ENCODE assay signal across 8 mouse cellular contexts in genomic region chr2:35131991-35132661, GRCm38 (mm10). TPM values are rescaled to one million over a fixed set of nuclear protein-coding genes. Genes with fewer than 3 reads are reported as not detected.
DNase-seq lines count a peak whose midpoint lies in the region; ATAC-seq and TF ChIP-seq lines count a peak whose summit lies in the region.

No protein-coding gene starts in this region.

- peak overlapping the region; percentile 42; the same call in 1 of the 2 replicates for H3K9ac ChIP-seq in forebrain, embryonic 16.5 days (replicated peaks; ENCODE audit: low read depth, low read length)
- peak overlapping the region; percentile 40 for H3K9ac ChIP-seq in lung, embryonic 15.5 days

- H3K9me3 ChIP-seq in G1E (replicated peaks): no peaks in the 10 kb centered on the region
- H3K9me3 ChIP-seq in forebrain, embryonic 16.5 days (ENCODE audit: control insufficient read depth, low read length): no peaks in the 10 kb centered on the region
- H3K9me3 ChIP-seq in lung, embryonic 15.5 days: no peaks in the 10 kb centered on the region

- peak overlapping the region; percentile 56 for H3K4me2 ChIP-seq in forebrain, embryonic 16.5 days (ENCODE audit: low read length)
- H3K4me2 ChIP-seq in lung, embryonic 15.5 days: peak overlapping the region; percentile 68

- no peak for TF ChIP-seq CTCF in G1E (IDR thresholded peaks at IDR 0.05; ENCODE audit: low read depth, low read length)

- no peaks in the 10 kb centered on the region for H3K27me3 ChIP-seq in G1E (ENCODE audit: insufficient read depth, low read length)
- no peaks in the 10 kb centered on the region for H3K27me3 ChIP-seq in forebrain, embryonic 16.5 days (replicated peaks; ENCODE audit: control insufficient read depth, insufficient read depth, low read length)
- no peaks in the 10 kb centered on the region for H3K27me3 ChIP-seq in lung, embryonic 15.5 days

- peak; percentile 97 for ATAC-seq in G1E (ENCODE audit: extremely low read depth, insufficient number of reproducible peaks, low FRiP score, poor library complexity, severe bottlenecking)
- ATAC-seq in forebrain, embryonic 16.5 days: peak; percentile 100
- peak; percentile 100 for ATAC-seq in lung, embryonic 15.5 days (ENCODE audit: borderline replicate concordance, extremely low read depth, low FRiP score, low TSS enrichment)

- peak overlapping the region; percentile 70 for H3K4me3 ChIP-seq in G1E (ENCODE audit: low read depth, low read length)
- H3K4me3 ChIP-seq in forebrain, embryonic 16.5 days (replicated peaks; ENCODE audit: low read length): peak overlapping the region; percentile 51
- H3K4me3 ChIP-seq in lung, embryonic 15.5 days: peak overlapping the region; percentile 47

- peak overlapping the region; percentile 52; the same call in 1 of the 2 replicates for H3K27ac ChIP-seq in forebrain, embryonic 16.5 days (ENCODE audit: low read length)
- H3K27ac ChIP-seq in lung, embryonic 15.5 days: peak overlapping the region; percentile 87

- H3K4me1 ChIP-seq in G1E (ENCODE audit: insufficient read depth, low read depth, low read length): peaks cover 12% of the 10 kb centered on the region
- H3K4me1 ChIP-seq in forebrain, embryonic 16.5 days (replicated peaks; ENCODE audit: control insufficient read depth, insufficient read depth, low read length): peaks cover 12% of the 10 kb centered on the region
- H3K4me1 ChIP-seq in lung, embryonic 15.5 days: peaks cover 18% of the 10 kb centered on the region

- peaks cover 46% of the 10 kb centered on the region for H3K36me3 ChIP-seq in G1E (replicated peaks)
- H3K36me3 ChIP-seq in forebrain, embryonic 16.5 days (ENCODE audit: control insufficient read depth, insufficient read depth): peaks cover 2% of the 10 kb centered on the region; the same call in 1 of the 2 replicates
- H3K36me3 ChIP-seq in lung, embryonic 15.5 days: peaks cover 21% of the 10 kb centered on the region

- under 1% methylated on average over 21 of the region's 21 CpGs for WGBS in forebrain, embryonic 16.5 days
- WGBS in lung, embryonic 15.5 days: under 1% methylated on average over 21 of the region's 21 CpGs

- DNase-seq in G1E (ENCODE audit: low spot score): peak; percentile 75
- peak; percentile 85 to 86 for DNase-seq in cerebellum, adult 18-20 months
- DNase-seq in heart, postnatal 4 days: peak; percentile 98
- DNase-seq in layer of hippocampus, adult 8-10 months (ENCODE audit: low spot score in 2 of 2): peak; percentile 94 to 97
- DNase-seq in ovary, adult 18-20 months (ENCODE audit: low spot score): peak; percentile 91
- DNase-seq in thymus, postnatal 0 days (ENCODE audit: low spot score): peak; percentile 96

RNA-seq across cellular contexts. Expression of gene Cntrl, which starts 22.8 kb away (rescaled TPM):
- total RNA-seq in G1E (2014; fragmentation: Nextera tagmentation) (86.1 and 93.5 TPM in 2 replicates), G1E (2017) (62.7 and 70.5 TPM in 2 replicates)
- 11.0 and 13.7 TPM in 2 replicates for polyA plus RNA-seq in G1E (2012)
- 16.3 and 17.2 TPM in 2 replicates for polyA plus RNA-seq in forebrain, embryonic 16.5 days (2015; fragmentation: Nextera tagmentation; extraction: Ambion mirVana)
- total RNA-seq in heart, postnatal 4 days (2021): 10 to 100 TPM; 14.5 to 14.8 TPM
- 10 to 100 TPM; 12.5 to 15.6 (median 14.0) TPM for total RNA-seq in layer of hippocampus, adult 8-10 months (2022)
- 25.5 and 26.3 TPM in 2 replicates for polyA plus RNA-seq in lung, embryonic 15.5 days (2015; fragmentation: Nextera tagmentation; extraction: Ambion mirVana)
- polyA plus RNA-seq in thymus, postnatal 0 days (2015; fragmentation: Nextera tagmentation; extraction: Ambion mirVana): 40.7 and 47.2 TPM in 2 replicates

RNA-seq across cellular contexts. Expression of gene AI182371, which starts 30.8 kb away (rescaled TPM):
- total RNA-seq in G1E (2014; fragmentation: Nextera tagmentation) (3.0 and 3.6 TPM in 2 replicates), G1E (2017) (1.6 and 2.3 TPM in 2 replicates)
- 0.07 and 0.08 TPM in 2 replicates for polyA plus RNA-seq in G1E (2012)
- polyA plus RNA-seq in forebrain, embryonic 16.5 days (2015; fragmentation: Nextera tagmentation; extraction: Ambion mirVana): 0.38 TPM in 1 of 2 replicates, not detected in the other
- under 1 TPM; 0.16 to 0.21 TPM for total RNA-seq in heart, postnatal 4 days (2021)
- total RNA-seq in layer of hippocampus, adult 8-10 months (2022): under 1 TPM in 3 of 4 experiments, not detected in 1; 0.33 to 0.64 (median 0.58) TPM
- 0.30 and 0.66 TPM in 2 replicates for polyA plus RNA-seq in lung, embryonic 15.5 days (2015; fragmentation: Nextera tagmentation; extraction: Ambion mirVana)
- polyA plus RNA-seq in thymus, postnatal 0 days (2015; fragmentation: Nextera tagmentation; extraction: Ambion mirVana): 0.33 and 0.53 TPM in 2 replicates

Comparison
In these comparisons a context has a peak if more than half of its experiments do, and no peak if none do; other contexts are left out.
1. Peak in every context shown above with its lines: DNase-seq, ATAC-seq, H3K4me3 ChIP-seq and H3K27ac ChIP-seq.